Mouse (Mus musculus): ENCODE measurements around the gene Rbfox2. TPM values are rescaled to one million over a fixed set of nuclear protein-coding genes. Genes with fewer than 3 reads are reported as not detected.

Gene Rbfox2
- total and polyA plus RNA-seq, 3 experiments: 0.89 TPM; not detected in 2

GRCm38 (mm10) chr15:77115456-77115855 lies 191.3 kb downstream of the Rbfox2 start:
- Histone ChIP-seq H3K4me1 (ENCODE audit: control insufficient read depth in 1 of 2, insufficient read depth in 2 of 2) (peaks cover 0 to 8% of the 10 kb centered on the region in 2 experiments; a peak in 2 of 4 replicates), H3K9me3 (replicated peaks; ENCODE audit: low read length) (no peaks in the 10 kb centered on the region), H3K27ac (ENCODE audit: insufficient read depth, low read depth) (no peak overlapping the region), H3K36me3 (replicated peaks in 1 of 2; ENCODE audit: control insufficient read depth in 1 of 2, insufficient read depth in 1 of 2, low read length in 1 of 2) (no peaks in the 10 kb centered on the region), H3K4me2 (ENCODE audit: insufficient read depth, low read depth, poor library complexity, severe bottlenecking) (no peak overlapping the region), H3K79me2 (replicated peaks; ENCODE audit: control insufficient read depth, extremely low read depth, insufficient read depth, poor library complexity, severe bottlenecking) (no peaks in the 10 kb centered on the region), H3K27me3 (replicated peaks) (peaks cover 96% of the 10 kb centered on the region), H3K9ac (ENCODE audit: insufficient read depth, low read depth) (no peak overlapping the region), H3K4me3 (replicated peaks in 1 of 3; ENCODE audit: low read depth in 2 of 3, low read length in 2 of 3, poor library complexity in 1 of 3) (no peak overlapping the region)
- TF ChIP-seq ZNF384 (IDR thresholded peaks at IDR 0.05; ENCODE audit: low read depth, low read length): no peak
- DNase-seq (ENCODE audit: extremely low read depth): no peak
- in situ Hi-C loops (cut with MboI; ENCODE audit: low pct_ligation_motif_present, low pct_unique_long_range_greater_than_20kb, low sequenced_read_pairs): no loop called here
- dilution Hi-C loops (cut with MboI; ENCODE audit: extremely low pct_ligation_motif_present, extremely low pct_unique_long_range_greater_than_20kb, low sequenced_read_pairs): no loop called here

- H3K79me2 ChIP-seq (replicated peaks; ENCODE audit: control insufficient read depth, extremely low read depth, insufficient read depth, poor library complexity, severe bottlenecking): no peaks in the 10 kb centered on the region
- H3K27me3 ChIP-seq (replicated peaks): peaks cover 94% of the 10 kb centered on the region
- H3K4me3 ChIP-seq (replicated peaks in 1 of 3; ENCODE audit: low read depth in 2 of 3, low read length in 2 of 3, poor library complexity in 1 of 3): no peak overlapping the region
- no peak overlapping the region for H3K27ac ChIP-seq (ENCODE audit: insufficient read depth, low read depth)
- dilution Hi-C loops (cut with MboI; ENCODE audit: extremely low pct_ligation_motif_present, extremely low pct_unique_long_range_greater_than_20kb, low sequenced_read_pairs) (no loop called here), in situ Hi-C loops (cut with MboI; ENCODE audit: low pct_ligation_motif_present, low pct_unique_long_range_greater_than_20kb, low sequenced_read_pairs) (no loop called here)
- H3K36me3 ChIP-seq (replicated peaks in 1 of 2; ENCODE audit: control insufficient read depth in 1 of 2, insufficient read depth in 1 of 2, low read length in 1 of 2): no peaks in the 10 kb centered on the region
- H3K4me1 ChIP-seq (ENCODE audit: control insufficient read depth in 1 of 2, insufficient read depth in 2 of 2): peaks cover 0 to 8% of the 10 kb centered on the region in 2 experiments; a peak in 2 of 4 replicates
- H3K4me2 ChIP-seq (ENCODE audit: insufficient read depth, low read depth, poor library complexity, severe bottlenecking): no peak overlapping the region
- no peak overlapping the region for H3K9ac ChIP-seq (ENCODE audit: insufficient read depth, low read depth)
- no peaks in the 10 kb centered on the region for H3K9me3 ChIP-seq (replicated peaks; ENCODE audit: low read length)
- no peak for DNase-seq (ENCODE audit: extremely low read depth)
- TF ChIP-seq UBTF (IDR thresholded peaks at IDR 0.05; ENCODE audit: low read depth, low read length) (no peak), ZNF384 (IDR thresholded peaks at IDR 0.05; ENCODE audit: low read depth, low read length) (peak; percentile 85)
These were observed 193.2 kb downstream of the Rbfox2 start for GRCm38 (mm10) chr15:77113591-77113990.

GRCm38 (mm10) chr15:77112378-77112777 lies 194.4 kb downstream of the Rbfox2 start:
- Histone ChIP-seq H3K4me1 (ENCODE audit: control insufficient read depth in 1 of 2, insufficient read depth in 2 of 2) (peaks cover 0 to 8% of the 10 kb centered on the region in 2 experiments; a peak in 2 of 4 replicates), H3K9ac (ENCODE audit: insufficient read depth, low read depth) (no peak overlapping the region), H3K4me2 (ENCODE audit: insufficient read depth, low read depth, poor library complexity, severe bottlenecking) (no peak overlapping the region), H3K36me3 (replicated peaks in 1 of 2; ENCODE audit: control insufficient read depth in 1 of 2, insufficient read depth in 1 of 2, low read length in 1 of 2) (no peaks in the 10 kb centered on the region), H3K4me3 (replicated peaks in 1 of 3; ENCODE audit: low read depth in 2 of 3, low read length in 2 of 3, poor library complexity in 1 of 3) (no peak overlapping the region), H3K27ac (ENCODE audit: insufficient read depth, low read depth) (no peak overlapping the region), H3K79me2 (replicated peaks; ENCODE audit: control insufficient read depth, extremely low read depth, insufficient read depth, poor library complexity, severe bottlenecking) (no peaks in the 10 kb centered on the region), H3K27me3 (replicated peaks) (peaks cover 94% of the 10 kb centered on the region), H3K9me3 (replicated peaks; ENCODE audit: low read length) (no peaks in the 10 kb centered on the region)
- no peak for DNase-seq (ENCODE audit: extremely low read depth)
- dilution Hi-C loops (cut with MboI; ENCODE audit: extremely low pct_ligation_motif_present, extremely low pct_unique_long_range_greater_than_20kb, low sequenced_read_pairs): no loop called here
- TF ChIP-seq JUN (IDR thresholded peaks at IDR 0.05; ENCODE audit: insufficient read depth, low read depth, low read length): no peak
- TF ChIP-seq BHLHE40 (IDR thresholded peaks at IDR 0.05; ENCODE audit: low read depth, low read length): peak; percentile 56
- in situ Hi-C loops (cut with MboI; ENCODE audit: low pct_ligation_motif_present, low pct_unique_long_range_greater_than_20kb, low sequenced_read_pairs): no loop called here

- Histone ChIP-seq H3K4me1 (ENCODE audit: control insufficient read depth in 1 of 2, insufficient read depth in 2 of 2) (peaks cover 0 to 8% of the 10 kb centered on the region in 2 experiments; a peak in 2 of 4 replicates), H3K4me3 (replicated peaks in 1 of 3; ENCODE audit: low read depth in 2 of 3, low read length in 2 of 3, poor library complexity in 1 of 3) (no peak overlapping the region), H3K9me3 (replicated peaks; ENCODE audit: low read length) (no peaks in the 10 kb centered on the region), H3K4me2 (ENCODE audit: insufficient read depth, low read depth, poor library complexity, severe bottlenecking) (no peak overlapping the region), H3K27me3 (replicated peaks) (peaks cover 94% of the 10 kb centered on the region), H3K9ac (ENCODE audit: insufficient read depth, low read depth) (no peak overlapping the region), H3K36me3 (replicated peaks in 1 of 2; ENCODE audit: control insufficient read depth in 1 of 2, insufficient read depth in 1 of 2, low read length in 1 of 2) (no peaks in the 10 kb centered on the region), H3K79me2 (replicated peaks; ENCODE audit: control insufficient read depth, extremely low read depth, insufficient read depth, poor library complexity, severe bottlenecking) (no peaks in the 10 kb centered on the region), H3K27ac (ENCODE audit: insufficient read depth, low read depth) (no peak overlapping the region)
- in situ Hi-C loops (cut with MboI; ENCODE audit: low pct_ligation_motif_present, low pct_unique_long_range_greater_than_20kb, low sequenced_read_pairs): no loop called here
- dilution Hi-C loops (cut with MboI; ENCODE audit: extremely low pct_ligation_motif_present, extremely low pct_unique_long_range_greater_than_20kb, low sequenced_read_pairs): no loop called here
- DNase-seq (ENCODE audit: extremely low read depth): no peak
- no peak for TF ChIP-seq SIN3A (IDR thresholded peaks at IDR 0.05; ENCODE audit: low read length)
These were observed 194.9 kb downstream of the Rbfox2 start for GRCm38 (mm10) chr15:77111924-77112323.
